Mouse (Mus musculus) layer of hippocampus, postnatal 36 days (tissue): Measurements from ENCODE around the gene Sstr2. TPM values are rescaled to one million over a fixed set of nuclear protein-coding genes. Genes with fewer than 3 reads are reported as not detected.
"Not testable (repeated sequence)": the region's sequence is repeated elsewhere in the genome, so short reads cannot be mapped to it uniquely, and the experiment has no call there.

Experiments
- DNase-seq, 2 experiments: peaks; one replicate each; pipeline ENCODE4 v3.0.0; 2022
- total RNA-seq, 2 experiments: library from RNA; stranded (reverse); gene quantifications; 2 replicates each; pipeline ENCODE4 v1.2.3; 2021

Gene Sstr2
- total RNA-seq, 2 experiments from 2014 or later: 22.6 to 23.8 TPM

DNA sequence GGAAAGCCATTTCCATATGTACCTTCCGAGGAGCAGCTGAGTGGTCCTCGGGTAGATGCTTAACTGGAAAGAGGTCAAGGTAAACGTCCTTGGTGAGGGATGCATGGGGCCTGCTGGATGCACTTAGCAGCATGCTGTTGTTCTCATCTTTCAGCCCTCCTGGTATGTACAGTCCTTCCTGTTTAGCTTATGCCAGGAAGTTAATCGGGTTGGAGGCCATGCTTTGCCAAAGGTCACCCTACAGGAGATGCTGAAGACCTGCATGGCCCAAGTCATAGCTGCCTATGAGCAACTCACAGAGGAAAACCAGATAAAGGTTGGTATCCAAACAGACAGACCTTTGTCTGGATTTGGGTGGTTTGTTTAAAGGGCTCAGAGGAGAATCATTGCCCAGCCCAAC is 38.1 kb downstream of the Sstr2 start:
- no peak for DNase-seq

DNA sequence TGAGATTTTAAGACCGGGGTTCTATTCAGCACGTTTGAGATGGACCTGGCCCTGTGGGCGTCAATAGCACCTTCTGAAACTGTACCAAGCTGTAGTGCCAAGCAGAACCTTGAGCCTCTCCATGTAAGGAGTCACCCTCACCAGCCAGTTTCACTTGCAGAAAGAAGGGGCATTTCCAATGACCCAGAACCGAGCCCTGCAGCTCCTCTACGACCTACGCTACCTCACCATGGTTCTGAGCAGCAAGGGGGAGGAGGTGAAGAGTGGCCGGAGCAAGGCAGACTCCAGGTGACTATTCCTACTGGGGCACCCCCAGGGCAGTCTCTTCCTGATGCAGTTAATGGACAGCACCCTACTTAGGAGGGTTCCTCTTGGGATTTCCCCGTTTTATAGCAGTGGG is 39.2 kb downstream of the Sstr2 start:
- no peak for DNase-seq

DNA sequence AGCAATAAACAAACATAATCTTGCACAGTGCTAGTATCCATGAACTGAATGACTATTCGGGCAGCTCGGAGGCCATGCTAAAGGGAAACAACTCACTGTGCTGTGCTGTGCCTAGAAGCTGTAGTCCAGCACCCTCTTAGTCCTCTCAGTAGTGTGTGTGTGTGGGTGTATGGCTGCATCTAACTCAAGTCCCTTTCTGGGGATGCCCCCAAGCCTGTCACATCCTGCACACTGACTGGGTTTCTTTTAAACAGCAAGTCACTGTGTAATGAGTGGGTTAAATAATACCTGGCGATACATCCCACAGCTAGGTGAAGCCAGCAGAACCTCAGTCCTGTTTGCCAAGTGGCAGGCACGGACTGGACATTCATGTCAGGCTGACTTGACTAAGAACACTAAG is 39.6 kb downstream of the Sstr2 start:
- no peak for DNase-seq

DNA sequence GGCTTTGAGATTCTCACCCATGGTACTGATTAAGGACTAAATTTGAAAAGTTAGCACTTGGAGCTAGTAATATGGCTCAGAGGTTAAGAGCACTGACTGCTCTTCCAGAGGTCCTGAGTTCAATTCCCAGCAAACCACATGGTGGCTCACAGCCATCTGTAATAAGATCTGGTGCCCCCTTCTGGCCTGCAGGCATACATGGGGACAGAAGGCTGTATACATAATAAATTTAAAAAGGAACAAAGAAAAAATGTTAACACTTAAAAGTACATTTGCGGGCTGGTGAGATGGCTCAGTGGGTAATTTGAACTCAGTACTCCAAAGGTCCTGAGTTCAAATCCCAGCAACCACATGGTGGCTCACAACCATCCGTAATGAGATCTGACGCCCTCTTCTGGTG is 41.1 kb downstream of the Sstr2 start:
- not testable (repeated sequence) for DNase-seq

DNA sequence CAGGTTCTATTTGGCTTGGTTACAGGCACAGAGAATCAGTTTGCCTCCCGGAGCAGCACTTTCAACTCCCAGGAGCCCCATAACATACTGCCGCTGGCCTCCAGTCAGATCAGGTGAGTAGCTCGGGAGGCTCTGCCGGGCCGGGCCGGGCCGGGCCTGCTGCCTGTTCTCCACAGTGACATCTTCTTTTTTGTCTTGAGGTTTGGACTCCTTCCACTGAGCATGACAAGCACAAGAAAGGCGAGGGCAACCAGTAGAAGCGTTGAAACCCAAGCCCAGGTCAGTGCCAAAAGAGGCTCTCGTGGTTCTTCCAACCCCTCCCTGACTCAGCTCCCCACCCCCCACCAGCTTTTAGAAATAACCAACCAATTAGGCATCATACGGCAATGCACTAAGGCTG is 41.8 kb downstream of the Sstr2 start:
- no peak for DNase-seq

DNA sequence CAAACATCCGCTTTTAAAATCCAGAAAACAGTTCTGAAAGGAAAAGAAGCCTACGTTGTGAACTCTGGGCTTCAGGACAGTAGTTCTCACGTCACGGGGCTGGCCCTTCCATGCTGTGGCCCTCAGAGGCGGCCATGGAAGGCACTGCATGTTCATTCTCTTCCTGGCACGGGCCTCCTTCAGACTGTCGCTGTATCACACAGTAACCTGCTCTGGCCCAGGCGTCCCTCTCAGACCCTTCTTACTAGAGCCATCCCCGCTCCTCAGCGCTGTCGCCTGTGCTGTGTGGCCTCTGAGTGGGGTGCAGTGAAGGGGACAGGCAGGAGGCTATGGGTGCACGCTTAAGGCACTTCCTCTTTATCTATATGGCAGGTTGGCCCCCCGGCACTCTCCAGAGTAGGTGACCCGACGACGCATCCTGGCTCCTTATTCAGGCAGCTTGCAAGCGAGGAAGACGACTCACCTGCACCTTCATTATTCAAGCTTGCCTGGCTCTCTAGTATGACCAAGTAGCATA is 42.8 kb downstream of the Sstr2 start:
- DNase-seq: no peak

DNA sequence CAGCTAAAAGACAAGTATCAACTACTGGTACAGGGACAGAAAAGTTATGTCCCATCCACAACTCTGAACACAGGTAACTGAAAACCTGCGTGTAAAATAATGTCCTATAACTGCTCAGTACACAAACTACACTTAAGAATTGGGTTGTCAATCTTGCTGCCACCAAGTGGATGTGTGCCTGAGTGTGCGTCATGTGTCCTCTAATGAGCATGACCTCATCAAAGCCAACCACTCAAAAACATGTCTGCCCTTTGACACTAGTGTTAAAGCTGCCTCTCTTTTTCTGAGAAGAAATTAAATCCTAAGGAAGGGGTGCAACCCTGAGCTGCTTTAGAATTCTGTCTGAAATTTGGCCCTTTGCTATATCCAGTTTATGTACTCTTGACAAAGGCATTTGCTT is 45.1 kb downstream of the Sstr2 start:
- DNase-seq: no peak

DNA sequence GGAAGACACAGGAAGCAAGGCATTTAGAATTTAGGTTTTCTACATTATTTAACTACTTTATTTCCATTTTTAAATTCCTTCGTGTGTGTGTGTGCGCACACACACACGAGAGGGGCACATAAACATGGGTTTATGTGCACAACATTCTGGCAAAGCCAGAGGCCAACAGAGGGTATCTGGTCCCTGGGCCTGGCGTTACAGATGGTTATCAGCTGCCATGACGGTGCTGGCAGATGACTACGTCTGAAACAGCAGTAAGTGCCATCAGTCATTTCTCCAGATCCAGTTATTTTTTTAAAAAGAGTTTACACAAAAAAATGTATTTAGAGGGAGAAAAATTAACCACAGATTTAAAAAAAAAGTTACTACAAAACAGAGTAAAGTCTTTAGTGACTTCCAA is 47.1 kb downstream of the Sstr2 start:
- no peak for DNase-seq

DNA sequence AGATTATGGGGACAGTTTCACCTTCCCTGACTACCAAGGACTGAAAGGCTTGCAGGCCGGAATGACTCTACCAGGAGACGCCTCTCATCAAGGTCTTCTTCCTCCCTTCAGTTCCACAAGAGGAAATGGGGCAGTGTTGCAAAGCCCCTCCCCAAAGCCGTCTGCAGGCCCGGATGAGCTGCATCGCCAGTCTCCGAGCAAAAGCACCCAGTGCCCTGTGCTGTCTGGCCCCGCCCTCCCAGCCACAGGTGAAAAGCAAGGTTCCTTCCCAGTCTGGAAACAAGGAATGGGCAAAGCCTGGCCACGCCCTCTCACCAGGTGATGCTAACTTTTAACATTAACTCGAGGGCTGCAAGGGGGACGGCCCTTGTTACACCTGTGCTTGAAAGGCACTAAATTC is 47.5 kb downstream of the Sstr2 start:
- DNase-seq: no peak

DNA sequence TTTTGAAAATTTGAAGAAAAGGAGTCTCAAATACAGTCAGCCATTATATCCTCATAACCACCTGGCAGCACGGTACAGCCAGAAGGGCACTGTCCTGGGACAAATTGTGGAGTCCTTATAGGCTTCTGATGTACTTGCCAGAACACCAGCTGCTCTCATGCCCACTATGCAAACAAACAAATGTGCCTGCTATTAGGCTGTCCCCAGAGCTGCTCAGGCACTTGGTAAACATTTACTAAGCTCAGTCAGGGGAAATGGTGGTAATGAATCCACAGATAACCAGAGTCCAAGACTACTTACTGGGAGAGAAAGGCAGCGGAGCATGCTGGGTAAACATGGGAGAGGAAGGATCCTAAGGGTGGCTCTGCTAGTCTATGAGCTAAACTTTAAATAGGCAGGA is 48.0 kb downstream of the Sstr2 start:
- DNase-seq: no peak

DNA sequence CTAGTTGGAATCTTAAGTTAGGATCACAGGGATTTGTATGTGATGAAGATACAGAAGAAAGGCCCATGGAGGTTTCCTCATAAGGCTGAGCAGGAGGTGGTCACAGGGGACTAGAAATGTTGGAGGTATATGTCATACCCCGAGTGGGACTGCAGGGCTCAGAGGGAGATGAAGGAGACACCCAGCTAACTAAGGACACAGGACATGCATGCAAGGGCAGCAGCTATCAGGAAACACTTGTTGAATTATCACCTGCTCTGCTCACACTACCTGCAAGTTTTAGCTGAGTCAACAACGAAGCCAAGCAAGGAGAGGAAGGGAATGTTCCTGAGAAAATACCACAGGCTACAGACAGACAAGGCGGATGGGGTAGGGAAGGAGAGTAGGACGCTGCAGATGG is 48.6 kb downstream of the Sstr2 start:
- no peak for DNase-seq

DNA sequence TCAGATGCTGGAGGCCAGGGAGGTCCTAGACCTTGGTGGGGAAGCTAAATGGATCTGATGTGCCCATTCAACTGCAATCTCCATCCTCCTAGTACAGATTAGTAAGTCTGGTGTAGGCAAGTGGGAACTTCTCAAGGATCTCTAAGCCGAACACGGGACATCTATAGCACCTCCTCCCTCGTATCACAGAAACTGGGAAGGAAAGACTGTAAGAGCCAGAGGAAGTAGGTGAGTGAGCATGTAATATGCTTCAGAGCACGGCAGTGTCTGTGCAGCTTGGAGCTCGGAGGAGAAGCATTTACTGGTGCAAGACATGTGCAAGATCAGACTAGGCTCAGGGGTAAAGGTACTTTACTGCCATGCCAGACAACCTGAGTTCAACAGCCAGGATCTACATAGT is 49.7 kb downstream of the Sstr2 start:
- no peak for DNase-seq

DNA sequence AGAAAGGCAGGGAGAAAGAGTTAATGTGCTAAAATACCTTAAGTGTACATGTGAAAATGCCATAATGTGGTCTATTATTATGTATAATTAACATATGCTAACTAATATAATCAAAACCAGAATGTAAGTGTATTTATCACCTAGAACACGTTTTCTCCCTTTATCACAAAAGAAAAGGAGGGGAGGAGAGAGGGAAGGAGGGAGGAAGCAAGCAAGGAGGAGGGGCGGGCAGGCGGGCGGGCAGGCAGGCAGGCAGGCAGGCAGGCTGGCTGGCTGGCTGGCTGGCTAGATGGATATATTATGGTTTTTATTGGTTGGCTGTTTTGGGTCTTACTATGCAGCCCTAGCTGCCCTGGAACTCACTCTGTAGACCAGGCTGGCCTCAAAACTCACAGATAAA is 50.6 kb downstream of the Sstr2 start:
- no peak for DNase-seq

DNA sequence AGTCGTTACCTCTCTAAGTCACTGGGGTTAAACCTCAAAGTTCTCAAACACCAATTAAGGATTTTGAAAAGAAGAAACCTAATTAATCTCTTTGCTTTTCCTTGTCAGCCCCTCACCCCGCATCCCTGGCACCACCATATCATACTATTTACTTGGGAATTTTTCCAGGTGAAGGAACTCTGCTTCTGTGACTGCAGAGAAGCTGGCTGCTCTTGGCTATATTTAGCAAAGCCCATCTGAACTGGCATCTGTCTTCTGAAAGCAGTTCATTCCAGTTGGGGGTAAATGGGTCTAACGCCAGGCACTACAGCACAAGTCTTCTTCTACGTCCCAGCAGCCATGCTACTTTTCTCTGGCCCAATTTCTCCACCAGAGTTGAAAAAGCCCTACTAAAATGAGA is 54.5 kb downstream of the Sstr2 start:
- DNase-seq: no peak

DNA sequence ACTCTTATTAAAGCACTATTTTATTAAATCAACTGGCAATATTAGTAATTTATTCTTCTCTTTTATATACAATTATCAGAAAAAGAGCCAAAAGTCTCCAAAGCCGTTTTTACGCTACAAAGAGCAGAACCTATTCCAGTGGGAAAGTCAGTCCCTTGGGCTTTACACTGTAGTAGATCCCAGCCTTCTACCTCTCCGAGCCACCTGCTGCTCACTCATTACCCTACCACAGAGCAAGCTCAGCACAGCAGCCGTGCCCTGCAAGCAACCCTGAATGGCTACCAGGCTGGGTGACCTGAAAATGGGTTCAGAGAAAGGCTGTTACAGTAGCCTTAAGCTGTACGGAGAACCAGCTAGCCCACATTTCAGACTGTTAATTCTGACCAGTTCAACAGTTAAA is 55.5 kb downstream of the Sstr2 start:
- DNase-seq: no peak

Other genes with a start within 250 kb of the Sstr2 start
- 10 to 100 TPM; 55.0 to 59.6 TPM for gene Cog1, start 29.8 kb downstream of the Sstr2 start, total RNA-seq
- 10 to 100 TPM; 19.8 to 20.8 TPM for gene Slc39a11, start 30.7 kb downstream of the Sstr2 start, total RNA-seq
- gene Fam104a, start 64.8 kb downstream of the Sstr2 start, total RNA-seq: 10 to 100 TPM; 26.5 to 26.6 TPM
- gene D11Wsu47e, start 65.1 kb downstream of the Sstr2 start, total RNA-seq: 10 to 100 TPM; 15.0 to 17.3 TPM
- not detected for gene Cpsf4l, start 90.7 kb downstream of the Sstr2 start, total RNA-seq
- 10 to 100 TPM; 34.5 to 38.0 TPM for gene Cdc42ep4, start 132.5 kb downstream of the Sstr2 start, total RNA-seq